Mouse (Mus musculus) activated CD4-positive, CD25-positive, alpha-beta regulatory T cell, adult 9 weeks (primary cell): ENCODE data around the gene Slc39a1. TPM values are rescaled to one million over a fixed set of nuclear protein-coding genes. Genes with fewer than 3 reads are reported as not detected.

Experiments used
- polyA plus RNA-seq: library from polyadenylated mRNA; unstranded; fragments of 100-300 nt; shearing (Covaris generic); gene quantifications from one replicate; pipeline ENCODE4 v1.2.1, GENCODE M21; 2017

Slc39a1 gene
- 4.2 TPM for polyA plus RNA-seq

DNA sequence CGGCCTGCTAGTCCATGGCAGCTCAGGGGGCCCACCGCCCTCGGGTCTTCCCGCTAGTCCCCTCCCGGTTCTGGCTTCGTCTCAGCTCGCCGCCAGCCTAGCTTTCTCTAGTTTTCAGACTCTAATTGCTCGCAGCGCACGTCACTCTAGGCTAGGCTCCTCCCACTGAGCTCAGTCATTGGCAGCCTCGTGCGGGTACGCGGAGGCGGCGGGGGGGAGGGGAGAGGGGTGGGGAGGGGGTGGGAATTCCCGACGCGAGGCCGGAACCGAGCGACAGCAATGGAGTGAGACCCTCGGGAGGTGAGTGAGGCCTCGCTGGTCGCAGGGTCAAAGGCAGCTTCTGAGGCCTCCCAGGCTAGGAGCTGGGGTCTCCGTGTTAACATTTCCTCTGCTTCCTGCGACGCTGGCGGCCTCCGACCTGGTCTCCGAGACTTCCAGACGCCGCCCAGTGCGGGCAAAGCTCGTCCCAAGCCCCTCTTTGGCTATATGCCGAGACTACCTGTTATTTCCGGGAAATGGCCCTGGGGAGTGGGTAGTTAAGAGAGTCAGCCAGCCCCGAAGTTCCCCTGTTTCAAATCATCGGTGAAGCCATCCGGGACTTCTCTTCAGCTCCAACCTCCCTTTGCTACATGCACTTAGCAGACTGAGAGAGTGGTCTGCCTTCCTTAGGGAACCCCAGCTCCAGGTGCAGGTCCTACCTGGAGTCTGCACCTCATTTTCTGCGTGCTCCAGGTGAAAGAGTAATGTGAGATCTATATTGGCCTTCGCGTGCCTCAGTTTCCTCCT, at the start of gene Slc39a1:
TSS of gene Slc39a1 (plus strand) at position 213 of the 786 bp plus-strand sequence.

DNA sequence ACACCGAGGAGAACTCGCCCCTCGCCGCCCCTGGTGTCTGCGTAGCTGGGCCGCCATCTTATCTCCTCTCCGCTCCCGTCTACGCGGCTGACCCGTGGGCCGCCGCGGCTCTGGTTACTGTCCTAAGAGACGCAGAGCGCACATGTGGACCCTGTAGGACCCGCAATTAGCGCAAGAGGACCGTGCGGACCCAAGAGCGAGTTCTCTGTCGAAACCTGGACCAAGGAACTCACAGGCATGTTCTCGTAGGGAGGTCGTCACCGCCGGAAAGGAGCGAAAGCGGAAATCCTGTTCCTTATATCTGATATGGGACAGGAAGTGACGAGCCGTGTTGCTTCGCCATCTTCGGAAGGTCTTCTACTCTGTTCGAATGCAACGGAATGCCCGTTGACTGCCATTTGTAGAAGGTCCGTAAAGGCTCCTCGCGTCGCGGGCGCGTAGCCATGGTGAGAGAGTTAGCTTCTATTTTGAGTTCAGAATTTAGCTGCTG, 34.5 kb upstream of the Slc39a1 start, which contains the start of the genes Rps27 and Rab13:
TSS of gene Rps27 (minus strand) at position 275 of the 490 bp plus-strand sequence.
TSS of gene Rab13 (plus strand) at position 319 of the 490 bp plus-strand sequence.

GRCm38 (mm10) chr3:90231507-90232333, 16.3 kb upstream of the Slc39a1 start, which contains the start of gene Jtb:
TSS of gene Jtb (plus strand) at chr3:90231597.

GRCm38 (mm10) chr3:90242984-90243775, 4.8 kb upstream of the Slc39a1 start, which contains the start of gene Creb3l4:
TSS of gene Creb3l4 (minus strand) at chr3:90243512.

GRCm38 (mm10) chr3:90253653-90254418, 5.9 kb downstream of the Slc39a1 start, which contains the start of gene Crtc2:
TSS of gene Crtc2 (plus strand) at chr3:90254163.

GRCm38 (mm10) chr3:90265034-90265931, 17.3 kb downstream of the Slc39a1 start, which contains the start of gene Dennd4b:
TSS of gene Dennd4b (plus strand) at chr3:90265185.

DNA sequence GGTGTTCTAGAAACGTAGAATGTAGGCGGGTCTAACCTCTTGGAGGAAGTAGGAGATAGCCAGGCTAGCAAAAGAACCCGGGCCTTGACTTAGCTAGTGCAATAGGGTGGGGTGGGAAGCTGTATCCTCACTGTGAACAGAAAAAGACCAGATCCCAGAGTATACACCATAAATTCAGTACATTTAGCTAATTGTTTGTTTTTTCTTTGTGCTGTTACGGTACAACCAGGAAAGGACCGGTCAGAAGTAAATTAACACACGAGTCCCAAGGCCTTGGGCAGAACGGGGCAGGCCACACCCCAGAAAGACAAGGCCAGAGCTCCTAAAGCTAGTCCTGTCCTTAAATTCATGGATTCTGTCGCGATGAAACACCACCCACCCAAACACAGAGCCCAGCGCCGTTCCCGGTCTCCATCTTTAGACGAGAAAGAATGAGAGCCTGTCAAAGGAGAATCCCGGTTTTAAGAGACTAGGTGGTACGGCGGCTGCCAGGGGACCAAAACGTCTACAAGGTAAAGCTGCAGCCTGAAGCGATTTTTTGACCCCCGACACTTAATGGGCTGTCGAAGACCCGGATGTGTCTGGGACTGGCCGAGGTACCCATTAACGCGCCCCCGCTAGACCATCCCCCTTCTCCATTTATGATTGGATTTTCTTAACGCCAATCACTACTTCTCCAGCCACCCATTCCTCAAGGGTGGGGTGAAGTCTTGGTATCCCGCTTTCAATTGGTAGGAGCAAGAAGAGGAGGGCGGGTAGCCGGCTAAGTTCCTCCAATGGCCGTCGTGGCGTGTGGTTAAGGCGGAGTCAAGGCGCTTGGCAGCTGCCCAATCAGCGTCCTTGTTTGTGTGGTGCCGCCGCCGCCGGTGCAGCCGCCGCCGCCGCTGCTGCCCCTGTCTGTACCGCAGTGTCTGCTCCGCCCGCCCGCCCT, 44.6 kb downstream of the Slc39a1 start, which contains the start of gene Gatad2b:
TSS of gene Gatad2b (plus strand) at position 834 of the 931 bp plus-strand sequence.

Other genes starting within 250 kb of the Slc39a1 start
- gene Hax1, start 249.4 kb upstream of the Slc39a1 start, polyA plus RNA-seq: 114 TPM
- 163 TPM for gene 4933434E20Rik, start 196.5 kb upstream of the Slc39a1 start, polyA plus RNA-seq
- gene Ubap2l, start 195.5 kb upstream of the Slc39a1 start, polyA plus RNA-seq: 273 TPM
- 945 TPM for gene Tpm3, start 175.5 kb upstream of the Slc39a1 start, polyA plus RNA-seq
- gene Nup210l, start 144.0 kb upstream of the Slc39a1 start, polyA plus RNA-seq: 0.81 TPM
- 2,953 TPM for gene Rps27, start 34.5 kb upstream of the Slc39a1 start, polyA plus RNA-seq
- not detected for gene Rab13, start 34.5 kb upstream of the Slc39a1 start, polyA plus RNA-seq
- 172 TPM for gene Jtb, start 16.6 kb upstream of the Slc39a1 start, polyA plus RNA-seq
- gene Creb3l4, start 4.7 kb upstream of the Slc39a1 start, polyA plus RNA-seq: not detected
- 101 TPM for gene Crtc2, start 6.0 kb downstream of the Slc39a1 start, polyA plus RNA-seq
- 58.5 TPM for gene Dennd4b, start 17.0 kb downstream of the Slc39a1 start, polyA plus RNA-seq
- 12.7 TPM for gene Gatad2b, start 45.0 kb downstream of the Slc39a1 start, polyA plus RNA-seq
- gene Slc27a3, start 141.8 kb downstream of the Slc39a1 start, polyA plus RNA-seq: 0.27 TPM
- gene Ints3, start 185.4 kb downstream of the Slc39a1 start, polyA plus RNA-seq: 47.0 TPM
- gene Npr1, start 217.7 kb downstream of the Slc39a1 start, polyA plus RNA-seq: not detected
- gene Ilf2, start 228.0 kb downstream of the Slc39a1 start, polyA plus RNA-seq: 104 TPM
- gene Snapin, start 242.9 kb downstream of the Slc39a1 start, polyA plus RNA-seq: 93.0 TPM